Mouse (Mus musculus): ENCODE results near the gene Ppp4c. TPM values are rescaled to one million over a fixed set of nuclear protein-coding genes. Genes with fewer than 3 reads are reported as not detected.

Ppp4c gene
- polyA plus RNA-seq, 1 experiment from 2014 or later, result 151 TPM

GRCm38 (mm10) chr7:126765540-126765939 lies 26.8 kb downstream of the Ppp4c start:
- 63% methylated on average over 9 of the region's 9 CpGs for WGBS
- H3K9me3 ChIP-seq (ENCODE audit: low read length), result no peaks in the 10 kb centered on the region

GRCm38 (mm10) chr7:126762471-126763008 lies 29.8 kb downstream of the Ppp4c start:
- Histone ChIP-seq H3K27me3 (replicated peaks; ENCODE audit: insufficient read depth, low read length) (no peaks in the 10 kb centered on the region), H3K9me3 (ENCODE audit: low read length) (no peaks in the 10 kb centered on the region), H3K4me2 (replicated peaks; ENCODE audit: low read depth, low read length) (peak overlapping the region; percentile 14; the same call in 1 of the 2 replicates), H3K4me1 (ENCODE audit: insufficient read depth, low read depth, low read length) (peaks cover 19% of the 10 kb centered on the region), H3K9ac (replicated peaks; ENCODE audit: low read depth) (0 out of 2 replicates have a peak overlapping the region, but pooled peaks have one; percentile 8), H3K36me3 (ENCODE audit: insufficient read depth, low read length) (peaks cover 34% of the 10 kb centered on the region; the same call in 1 of the 2 replicates), H3K4me3 (ENCODE audit: low read depth, low read length) (no peak overlapping the region), H3K27ac (ENCODE audit: low read length) (peak overlapping the region; percentile 98)
- WGBS, result 43% methylated on average over 17 of the region's 17 CpGs
- ATAC-seq (no peak), DNase-seq (ENCODE audit: low spot score) (no peak)
- TF ChIP-seq EP300 (IDR thresholded peaks at IDR 0.05), result no peak
- no peak for TF ChIP-seq CTCF (IDR thresholded peaks at IDR 0.05)

More at GRCm38 (mm10) chr7:126765540-126765939, 26.8 kb downstream of the Ppp4c start:
- no peak overlapping the region for H3K4me2 ChIP-seq (replicated peaks; ENCODE audit: low read depth, low read length)
- no peak overlapping the region for H3K4me3 ChIP-seq (ENCODE audit: low read depth, low read length)
- ATAC-seq (peak; percentile 28), DNase-seq (ENCODE audit: low spot score) (peak; percentile 36)
- H3K4me1 ChIP-seq (ENCODE audit: insufficient read depth, low read depth, low read length), result peaks cover 19% of the 10 kb centered on the region
- no peaks in the 10 kb centered on the region for H3K27me3 ChIP-seq (replicated peaks; ENCODE audit: insufficient read depth, low read length)
- no peak overlapping the region for H3K27ac ChIP-seq (ENCODE audit: low read length)
- H3K36me3 ChIP-seq (ENCODE audit: insufficient read depth, low read length), result peaks cover 52% of the 10 kb centered on the region; the same call in 1 of the 2 replicates
- no peak for TF ChIP-seq CTCF (IDR thresholded peaks at IDR 0.05)
- no peak for TF ChIP-seq EP300 (IDR thresholded peaks at IDR 0.05)
- H3K9ac ChIP-seq (replicated peaks; ENCODE audit: low read depth), result no peak overlapping the region

GRCm38 (mm10) chr7:126761529-126762067 lies 30.7 kb downstream of the Ppp4c start:
- ATAC-seq (no peak), DNase-seq (ENCODE audit: low spot score) (peak; percentile 59)
- Histone ChIP-seq H3K4me1 (ENCODE audit: insufficient read depth, low read depth, low read length) (peaks cover 19% of the 10 kb centered on the region), H3K4me2 (replicated peaks; ENCODE audit: low read depth, low read length) (peak overlapping the region; percentile 92), H3K9ac (replicated peaks; ENCODE audit: low read depth) (no peak overlapping the region), H3K27me3 (replicated peaks; ENCODE audit: insufficient read depth, low read length) (no peaks in the 10 kb centered on the region), H3K9me3 (ENCODE audit: low read length) (no peaks in the 10 kb centered on the region), H3K27ac (ENCODE audit: low read length) (peak overlapping the region; percentile 98), H3K36me3 (ENCODE audit: insufficient read depth, low read length) (peaks cover 30% of the 10 kb centered on the region; the same call in 1 of the 2 replicates), H3K4me3 (ENCODE audit: low read depth, low read length) (no peak overlapping the region)
- TF ChIP-seq CTCF (IDR thresholded peaks at IDR 0.05) (no peak), EP300 (IDR thresholded peaks at IDR 0.05) (peak; percentile 27; the same call in 1 of the 2 replicates)
- 43% methylated on average over 6 of the region's 6 CpGs for WGBS

- H3K36me3 ChIP-seq (ENCODE audit: insufficient read depth, low read length), result peaks cover 30% of the 10 kb centered on the region; the same call in 1 of the 2 replicates
- peak overlapping the region; percentile 92 for H3K4me2 ChIP-seq (replicated peaks; ENCODE audit: low read depth, low read length)
- H3K27me3 ChIP-seq (replicated peaks; ENCODE audit: insufficient read depth, low read length), result no peaks in the 10 kb centered on the region
- peaks cover 19% of the 10 kb centered on the region for H3K4me1 ChIP-seq (ENCODE audit: insufficient read depth, low read depth, low read length)
- 0 out of 2 replicates have a peak overlapping the region, but pooled peaks have one; percentile 93 for H3K4me3 ChIP-seq (ENCODE audit: low read depth, low read length)
- peak overlapping the region; percentile 98 for H3K27ac ChIP-seq (ENCODE audit: low read length)
- H3K9me3 ChIP-seq (ENCODE audit: low read length), result no peaks in the 10 kb centered on the region
- ATAC-seq (no peak), DNase-seq (ENCODE audit: low spot score) (no peak)
- no peak overlapping the region for H3K9ac ChIP-seq (replicated peaks; ENCODE audit: low read depth)
- WGBS, result 34% methylated on average over 4 of the region's 4 CpGs
- TF ChIP-seq EP300 (IDR thresholded peaks at IDR 0.05) (no peak), CTCF (IDR thresholded peaks at IDR 0.05) (no peak)
Measured at GRCm38 (mm10) chr7:126760956-126761355, 31.3 kb downstream of the Ppp4c start.

- no peak for TF ChIP-seq CTCF (IDR thresholded peaks at IDR 0.05)
- peak; percentile 80 for TF ChIP-seq EP300 (IDR thresholded peaks at IDR 0.05)
- peak overlapping the region; percentile 98 for H3K27ac ChIP-seq (ENCODE audit: low read length)
- peaks cover 19% of the 10 kb centered on the region for H3K4me1 ChIP-seq (ENCODE audit: insufficient read depth, low read depth, low read length)
- peak overlapping the region; percentile 92 for H3K4me2 ChIP-seq (replicated peaks; ENCODE audit: low read depth, low read length)
- H3K9me3 ChIP-seq (ENCODE audit: low read length), result no peaks in the 10 kb centered on the region
- DNase-seq (ENCODE audit: low spot score) (peak; percentile 97), ATAC-seq (peak; percentile 90)
- peak overlapping the region; percentile 93 for H3K4me3 ChIP-seq (ENCODE audit: low read depth, low read length)
- peaks cover 30% of the 10 kb centered on the region; the same call in 1 of the 2 replicates for H3K36me3 ChIP-seq (ENCODE audit: insufficient read depth, low read length)
- no peaks in the 10 kb centered on the region for H3K27me3 ChIP-seq (replicated peaks; ENCODE audit: insufficient read depth, low read length)
- WGBS, result 10% methylated on average over 3 of the region's 3 CpGs
- H3K9ac ChIP-seq (replicated peaks; ENCODE audit: low read depth), result peak overlapping the region; percentile 89
Measured at GRCm38 (mm10) chr7:126760391-126760802, 31.9 kb downstream of the Ppp4c start.

- peak overlapping the region; percentile 98 for H3K27ac ChIP-seq (ENCODE audit: low read length)
- no peak for TF ChIP-seq CTCF (IDR thresholded peaks at IDR 0.05)
- TF ChIP-seq EP300 (IDR thresholded peaks at IDR 0.05), result no peak
- ATAC-seq (peak; percentile 7), DNase-seq (ENCODE audit: low spot score) (no peak)
- 1% methylated on average over 24 of the region's 24 CpGs for WGBS
- H3K36me3 ChIP-seq (ENCODE audit: insufficient read depth, low read length), result peaks cover 27% of the 10 kb centered on the region; the same call in 1 of the 2 replicates
- peak overlapping the region; percentile 93 for H3K4me3 ChIP-seq (ENCODE audit: low read depth, low read length)
- peaks cover 19% of the 10 kb centered on the region for H3K4me1 ChIP-seq (ENCODE audit: insufficient read depth, low read depth, low read length)
- no peaks in the 10 kb centered on the region for H3K27me3 ChIP-seq (replicated peaks; ENCODE audit: insufficient read depth, low read length)
- H3K9ac ChIP-seq (replicated peaks; ENCODE audit: low read depth), result peak overlapping the region; percentile 89
- no peaks in the 10 kb centered on the region for H3K9me3 ChIP-seq (ENCODE audit: low read length)
- H3K4me2 ChIP-seq (replicated peaks; ENCODE audit: low read depth, low read length), result peak overlapping the region; percentile 92
Measured at GRCm38 (mm10) chr7:126759672-126760390, 32.5 kb downstream of the Ppp4c start.
